Mouse (Mus musculus): ENCODE data around the gene Ccl17.
"Not testable (repeated sequence)": the region's sequence is repeated elsewhere in the genome, so short reads cannot be mapped to it uniquely, and the experiment has no call there.

Gene Ccl17

DNA sequence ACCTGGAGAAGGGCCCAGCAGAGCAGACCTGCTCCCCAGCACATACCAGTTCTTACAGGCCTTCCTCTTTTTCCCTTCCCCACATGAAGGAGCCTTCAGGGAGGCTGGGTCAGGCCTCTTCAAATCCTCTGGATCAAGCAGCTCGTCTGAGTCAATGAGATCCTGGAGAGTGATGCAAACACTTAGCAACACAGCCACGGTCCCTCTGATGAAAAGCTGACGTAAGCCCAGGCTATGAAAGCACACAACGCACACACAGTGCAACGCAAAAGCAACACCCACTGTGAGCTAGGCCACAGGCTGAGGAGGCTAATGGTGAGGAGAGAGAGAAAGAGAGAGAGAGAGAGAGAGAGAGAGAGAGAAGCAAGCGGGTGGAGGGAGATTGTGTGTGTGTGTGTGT is 14.9 kb downstream of the Ccl17 start:
- no peak for DNase-seq (ENCODE audit: low spot score in 2 of 2)

DNA sequence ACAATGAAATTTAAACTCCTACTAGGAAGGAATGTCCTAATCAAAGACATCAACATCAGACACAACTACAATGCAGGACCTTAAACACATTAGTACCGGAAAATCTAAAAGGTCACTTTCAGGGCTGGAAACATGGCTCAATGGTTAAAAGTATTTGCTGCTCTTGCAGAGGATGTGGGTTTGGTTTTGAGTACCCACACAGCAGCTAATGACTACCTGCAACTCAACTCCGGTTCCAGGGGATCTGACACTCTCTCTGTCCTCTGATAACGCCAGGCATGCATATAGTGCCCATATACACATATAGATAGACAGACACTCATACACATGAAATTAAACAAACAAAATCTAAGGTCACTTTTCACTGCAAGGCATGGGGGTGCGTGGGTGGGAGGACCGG is 16.0 kb downstream of the Ccl17 start:
- DNase-seq (ENCODE audit: low spot score in 2 of 2), result no peak

DNA sequence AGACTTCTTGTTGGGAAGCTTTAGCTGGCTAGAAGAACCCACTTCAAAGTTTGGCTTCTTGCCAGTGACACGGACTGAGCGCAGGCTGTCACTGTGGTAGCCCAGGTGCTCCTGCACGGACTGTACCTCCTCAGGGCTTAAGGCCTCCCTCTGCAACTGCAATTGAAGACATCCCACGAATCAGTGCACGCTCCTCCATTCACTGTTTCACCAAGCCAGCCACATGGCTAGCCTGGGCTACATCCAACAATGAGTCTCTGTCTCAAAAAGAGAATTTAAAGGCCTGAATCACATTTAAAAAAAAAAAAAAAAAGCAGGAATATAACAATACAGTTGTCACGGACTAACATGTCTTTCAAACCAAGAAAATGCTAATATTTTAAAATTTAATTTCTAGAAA is 18.0 kb downstream of the Ccl17 start:
- DNase-seq (ENCODE audit: low spot score in 2 of 2), result no peak

DNA sequence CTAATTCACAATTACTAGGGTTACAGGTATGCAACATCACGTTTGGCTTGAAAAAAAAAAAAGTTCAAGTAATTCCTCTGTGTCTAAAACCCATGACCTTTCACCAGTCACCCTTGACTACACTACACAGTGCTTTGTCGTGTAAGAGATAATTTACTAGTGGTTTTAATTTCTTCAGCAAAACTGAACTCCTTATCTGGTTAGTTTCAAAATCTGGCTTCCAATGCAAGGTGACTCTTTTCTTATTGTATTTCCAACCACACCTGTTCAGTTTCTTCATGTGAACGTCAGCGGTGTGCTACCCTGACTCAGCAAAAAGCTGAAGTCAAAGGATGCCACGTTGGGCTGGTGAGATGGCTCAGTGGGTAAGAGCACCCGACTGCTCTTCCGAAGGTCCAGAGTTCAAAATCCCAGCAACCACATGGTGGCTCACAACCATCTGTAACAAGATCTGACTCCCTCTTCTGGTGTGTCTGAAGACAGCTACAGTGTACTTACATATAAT is 23.7 kb downstream of the Ccl17 start:
- DNase-seq (ENCODE audit: low spot score in 2 of 2), result not testable (repeated sequence)

DNA sequence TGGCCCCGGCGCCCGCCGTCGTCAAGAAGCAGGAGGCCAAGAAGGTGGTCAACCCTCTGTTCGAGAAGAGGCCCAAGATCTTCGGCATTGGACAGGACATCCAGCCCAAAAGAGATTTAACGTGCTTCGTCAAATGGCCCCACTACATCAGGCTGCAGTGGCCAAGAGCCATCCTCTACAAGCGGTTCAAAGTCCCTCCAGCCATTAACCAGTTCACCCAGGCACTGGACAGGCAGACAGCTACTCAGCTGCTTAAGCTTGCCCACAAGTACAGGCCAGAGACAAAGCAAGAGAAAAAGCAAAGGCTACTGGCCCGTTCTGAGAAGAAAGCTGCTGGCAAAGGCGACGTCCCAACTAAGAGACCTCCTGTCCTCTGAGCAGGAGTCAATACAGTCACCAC is 25.5 kb downstream of the Ccl17 start:
- DNase-seq (ENCODE audit: low spot score in 2 of 2), result not testable (repeated sequence)

DNA sequence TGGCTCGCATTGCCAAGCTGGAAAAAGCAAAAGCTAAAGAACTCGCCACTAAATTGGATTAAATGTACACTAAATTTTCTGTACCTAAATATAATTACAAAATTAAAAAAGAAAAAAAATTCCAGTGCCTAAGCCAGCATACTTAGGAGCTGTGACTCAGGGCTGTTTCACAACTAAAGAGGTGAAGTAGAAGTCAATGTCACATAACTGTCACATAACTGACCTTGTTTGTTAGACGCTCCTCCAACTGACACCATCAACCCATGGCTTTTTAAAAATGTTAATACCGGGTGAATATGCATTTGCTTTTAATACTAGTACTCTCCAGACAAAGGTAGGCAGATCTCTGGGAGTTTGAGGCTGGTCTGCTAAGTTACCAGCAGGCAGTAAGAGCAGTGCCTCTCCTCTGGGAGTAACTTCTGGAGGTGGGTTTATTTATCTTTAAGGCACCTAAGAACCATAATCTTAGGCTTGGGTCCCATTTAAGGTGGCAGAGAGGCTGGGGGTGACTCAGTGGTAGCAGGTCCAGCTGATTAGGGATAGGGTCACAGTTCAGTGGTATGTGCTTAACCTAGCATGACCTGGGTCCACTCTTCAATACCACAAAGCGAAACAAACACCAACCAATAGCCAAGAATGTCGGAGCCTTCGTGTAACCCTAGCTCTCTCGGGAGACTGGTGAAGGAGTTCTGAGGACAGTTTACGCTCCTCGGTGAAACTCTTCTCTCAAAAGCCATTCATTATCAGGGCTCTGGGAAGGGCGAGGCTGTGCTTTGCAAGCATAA is 26.4 kb downstream of the Ccl17 start:
- no peak for DNase-seq (ENCODE audit: low spot score in 2 of 2)

DNA sequence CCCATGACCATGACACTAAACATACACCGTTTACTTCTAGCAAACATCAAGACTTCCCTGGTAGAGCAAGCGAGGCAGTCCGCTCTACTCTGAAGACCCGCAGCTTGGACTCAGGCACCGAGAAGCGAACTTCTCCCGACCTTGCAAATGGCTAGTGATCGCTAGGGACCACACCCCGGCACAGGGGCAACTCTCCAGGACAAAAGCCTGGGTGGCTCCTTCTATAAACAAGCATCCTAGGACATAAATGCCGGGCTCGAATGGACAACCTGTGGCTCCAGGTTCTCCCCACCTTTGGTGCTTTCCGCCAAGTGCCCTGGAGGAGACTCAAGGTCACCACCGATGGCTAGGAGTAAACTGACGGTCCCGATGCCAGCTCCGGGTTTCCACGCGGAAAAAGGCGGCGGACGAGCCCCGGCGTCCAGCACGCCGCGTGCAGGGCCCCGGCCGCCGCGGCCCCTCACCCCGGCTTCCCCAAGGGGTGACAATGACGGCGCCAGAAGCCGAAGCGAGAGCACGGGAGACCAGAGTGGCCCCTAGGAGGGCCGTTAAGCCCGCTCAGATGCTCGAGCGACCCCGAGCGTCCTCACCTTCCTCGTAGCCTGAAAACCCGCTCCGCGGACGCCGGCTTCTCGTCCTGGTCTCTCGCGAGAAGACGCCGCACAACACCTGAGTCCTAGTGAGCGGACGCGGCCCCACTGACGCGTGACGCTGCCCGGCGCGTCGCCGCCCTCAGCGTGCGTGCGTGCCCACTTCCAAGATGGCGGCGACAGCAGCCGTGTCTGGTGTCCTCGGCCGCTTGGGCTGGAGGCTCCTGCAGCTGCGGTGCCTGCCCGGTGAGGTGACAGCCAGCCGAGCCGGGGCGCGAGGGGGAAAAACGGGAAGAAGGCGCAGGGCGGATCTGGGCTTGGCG is 27.7 kb downstream of the Ccl17 start, which contains the start of the genes Coq9 and Ciapin1:
Gene Coq9 (plus strand): TSS at position 660 of the 913 bp plus-strand sequence.
Gene Ciapin1 (minus strand): TSS at position 697 of the 913 bp plus-strand sequence.
- peak; percentile 93 to 97 for DNase-seq (ENCODE audit: low spot score in 2 of 2)

DNA sequence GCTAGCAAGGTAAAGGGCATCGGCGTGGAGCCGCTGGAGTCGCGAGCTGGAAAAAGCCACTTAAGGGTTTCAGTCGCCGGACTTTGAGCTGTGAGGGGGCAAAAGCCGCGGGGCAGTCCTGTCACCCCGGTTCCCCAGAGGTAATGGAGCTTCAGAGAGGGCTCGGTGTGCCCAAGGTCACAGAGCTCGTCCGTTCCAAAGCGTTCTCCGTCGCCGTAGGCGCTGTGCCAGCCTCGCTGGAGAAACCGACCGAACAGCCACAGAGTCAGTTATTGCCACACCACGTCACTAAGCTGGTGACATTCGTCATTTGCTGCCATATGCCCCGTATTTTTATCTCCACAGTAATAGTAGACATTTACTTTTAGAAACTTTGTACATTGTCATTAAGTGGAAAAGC is 28.3 kb downstream of the Ccl17 start:
- DNase-seq (ENCODE audit: low spot score in 2 of 2), result peak in 1 of 2 experiments; percentile 77

DNA sequence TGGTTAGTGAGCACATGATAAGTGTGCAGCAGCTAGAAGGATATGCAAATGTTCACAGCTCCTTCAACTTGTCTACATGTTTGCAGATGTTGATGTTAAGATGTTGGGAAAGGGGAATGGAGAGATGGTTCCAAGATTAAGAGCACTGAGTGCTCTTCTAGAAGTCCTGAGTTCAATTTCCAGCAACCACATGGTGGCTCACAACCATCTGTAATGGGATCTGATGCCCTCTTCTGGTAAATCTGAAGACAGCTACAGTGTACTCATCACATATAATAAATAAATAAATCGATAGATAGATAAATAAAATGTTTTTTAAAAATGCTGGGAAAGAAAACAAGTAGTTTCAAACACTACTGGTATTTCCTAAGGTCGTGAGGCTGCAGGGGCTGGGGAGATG is 30.9 kb downstream of the Ccl17 start:
- DNase-seq (ENCODE audit: low spot score in 2 of 2), result no peak

DNA sequence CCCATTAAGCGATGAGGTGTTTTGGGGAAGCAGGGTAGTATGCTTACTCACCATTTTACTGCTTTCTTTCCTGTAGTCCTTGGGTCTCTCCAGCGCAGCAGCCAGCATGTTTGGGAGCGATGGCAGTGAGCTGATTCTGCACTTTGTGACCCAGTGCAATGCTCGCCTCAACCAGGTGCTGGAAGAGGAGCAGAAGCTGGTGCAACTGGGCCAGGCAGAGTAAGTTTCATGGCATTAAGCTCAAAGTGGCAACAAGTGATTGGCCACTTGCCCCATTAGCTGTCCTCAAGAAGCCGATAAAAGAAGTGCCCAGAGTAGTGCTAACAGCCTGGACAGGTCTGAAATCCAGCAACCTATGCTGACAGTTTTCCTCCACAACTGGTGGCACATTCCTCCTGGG is 39.8 kb downstream of the Ccl17 start:
- no peak for DNase-seq (ENCODE audit: low spot score in 2 of 2)

DNA sequence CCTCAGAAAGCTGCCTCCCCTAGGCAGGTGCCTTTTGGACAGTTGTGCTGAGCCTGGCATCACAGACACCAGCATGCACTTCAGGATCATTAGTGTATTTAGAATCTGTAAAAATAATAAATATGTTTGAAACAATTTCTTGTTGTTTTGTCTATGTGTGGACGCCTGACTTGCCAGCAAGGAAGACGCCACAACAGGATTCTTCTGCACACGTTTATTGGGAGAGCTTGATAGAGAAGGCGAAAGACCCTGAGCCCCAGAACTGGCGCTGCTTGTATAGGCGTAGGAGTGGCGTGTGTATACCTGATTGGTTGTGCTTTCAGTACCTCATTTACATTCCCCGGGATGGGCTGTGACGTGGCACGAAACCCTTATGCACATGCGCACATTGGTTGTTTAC is 44.5 kb downstream of the Ccl17 start:
- not testable (repeated sequence) for DNase-seq (ENCODE audit: low spot score in 2 of 2)

DNA sequence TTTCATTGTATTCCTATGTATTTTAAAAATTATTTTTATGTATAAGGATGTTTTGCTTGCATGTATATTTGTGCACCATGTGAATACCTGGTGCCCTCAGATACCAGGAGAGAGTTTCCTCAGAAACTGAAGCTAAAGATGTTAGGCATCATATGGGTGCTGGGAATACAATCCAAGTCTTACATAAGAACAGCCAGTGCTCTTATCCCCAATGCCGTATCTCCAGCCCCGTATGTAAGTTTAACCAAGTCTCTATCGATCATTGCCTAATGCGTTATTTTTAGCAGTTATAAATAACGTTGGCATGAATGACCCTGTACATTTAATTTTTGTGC is 46.7 kb downstream of the Ccl17 start:
- no peak for DNase-seq (ENCODE audit: low spot score in 2 of 2)

DNA sequence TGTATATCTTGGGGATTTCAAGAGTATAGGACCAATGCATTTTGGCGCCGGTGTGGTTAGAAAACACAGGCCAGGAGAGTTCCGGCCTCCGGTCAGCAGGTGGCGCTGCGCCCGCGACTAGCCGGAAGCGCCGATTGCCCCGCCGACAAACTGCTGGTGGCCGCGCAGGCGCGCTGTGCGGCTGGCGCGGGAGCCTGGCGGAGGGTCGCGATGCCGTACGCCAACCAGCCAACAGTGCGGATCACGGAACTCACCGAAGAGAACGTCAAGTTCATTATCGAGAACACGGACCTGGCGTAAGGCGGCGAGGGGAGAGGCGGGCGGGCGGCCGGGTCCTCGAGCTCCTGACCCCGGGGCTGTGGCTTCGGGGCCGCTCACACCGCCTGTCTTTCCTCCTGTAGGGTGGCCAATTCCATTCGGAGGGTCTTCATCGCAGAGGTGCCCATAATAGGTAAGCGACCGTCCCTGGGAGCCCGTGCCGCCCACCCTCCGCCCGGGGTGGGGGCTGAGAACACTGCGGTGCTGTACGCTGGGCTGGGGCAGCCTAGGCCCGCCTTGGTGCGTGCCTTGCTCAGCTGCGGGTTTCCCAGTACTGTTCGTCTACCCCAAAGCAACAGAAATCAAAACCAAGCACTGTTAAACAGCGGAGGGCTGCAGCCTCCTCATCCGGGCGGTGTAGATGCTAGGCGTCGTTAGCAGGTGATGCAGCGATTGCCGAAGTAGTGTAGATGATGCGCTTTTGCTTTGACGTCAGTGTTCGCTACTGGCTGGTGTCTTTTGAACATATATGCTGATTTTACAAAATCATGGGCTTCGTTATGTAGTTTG is 47.3 kb downstream of the Ccl17 start, which contains the start of gene Polr2c:
Gene Polr2c (plus strand): TSS at position 105 of the 828 bp plus-strand sequence.
- peak; percentile 94 to 96 for DNase-seq (ENCODE audit: low spot score in 2 of 2)

DNA sequence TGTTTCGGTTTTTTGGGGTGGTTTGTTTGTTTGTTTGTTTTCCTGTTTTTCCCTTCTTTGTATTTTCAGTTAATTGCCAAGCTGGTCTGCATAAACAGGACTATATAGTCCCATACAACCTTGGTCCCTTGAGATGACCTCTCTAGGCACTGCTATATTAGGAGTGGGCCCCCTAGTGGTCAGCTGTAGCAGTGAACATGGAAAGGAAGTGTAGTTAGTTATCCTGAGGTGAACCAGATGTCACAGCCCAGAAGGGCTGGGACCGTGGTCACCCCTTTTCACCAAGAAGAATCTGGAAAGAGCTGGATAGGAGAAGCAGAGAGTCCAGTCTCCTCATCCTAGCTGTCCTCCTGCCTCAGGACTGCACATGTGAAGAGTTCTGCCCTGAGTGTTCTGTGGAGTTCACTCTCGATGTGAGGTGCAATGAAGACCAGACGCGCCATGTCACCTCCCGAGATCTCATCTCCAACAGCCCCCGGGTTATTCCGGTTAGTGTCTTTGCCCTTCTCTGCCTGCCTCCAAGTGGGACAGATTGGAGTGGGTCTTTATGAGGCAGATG is 51.2 kb downstream of the Ccl17 start:
- peak; percentile 66 to 88 for DNase-seq (ENCODE audit: low spot score in 2 of 2)

Data from spleen, postnatal 10 days (tissue).